Mouse (Mus musculus): ENCODE results near the gene Acvr1.
A peak's percentile ranks its signal among the peaks of the same experiment; 100 is the strongest.

Gene Acvr1

DNA sequence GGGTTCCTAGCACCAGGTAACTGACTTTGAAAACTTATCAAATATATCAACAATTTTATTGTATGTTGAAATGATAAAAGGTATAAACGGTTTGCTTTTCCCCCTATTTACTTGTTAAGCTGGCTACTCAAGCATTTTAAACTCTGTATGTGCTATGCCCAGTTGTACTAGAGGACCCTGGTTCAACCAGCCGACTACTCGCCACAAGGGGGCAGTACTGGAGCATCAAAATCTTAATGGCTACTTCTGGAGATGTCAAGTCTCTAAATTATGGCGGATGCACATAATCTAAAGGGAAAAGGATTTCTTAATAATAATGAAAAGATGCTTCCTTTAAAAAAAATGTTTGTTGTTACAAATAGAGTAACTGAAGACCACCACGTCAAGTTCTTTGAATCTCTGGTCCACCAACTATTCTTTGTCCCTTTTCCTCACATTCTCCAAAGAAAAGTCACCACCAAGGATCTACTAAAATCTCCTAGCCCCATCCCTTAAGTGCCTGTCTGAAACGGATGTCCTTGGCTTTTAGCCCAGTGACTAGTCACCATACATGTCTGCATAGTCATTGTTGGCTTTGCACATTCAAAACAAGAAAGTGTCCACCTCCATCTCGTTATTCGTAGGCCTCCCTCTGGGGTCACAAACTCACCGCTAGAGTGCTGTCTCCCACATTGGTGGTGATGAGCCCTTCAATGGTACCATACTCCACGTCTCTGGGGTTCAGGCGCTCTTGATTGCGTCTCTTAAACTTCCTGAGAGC is 89.8 kb downstream of the Acvr1 start:
- peak in 1 of 2 experiments; percentile 5 for DNase-seq

DNA sequence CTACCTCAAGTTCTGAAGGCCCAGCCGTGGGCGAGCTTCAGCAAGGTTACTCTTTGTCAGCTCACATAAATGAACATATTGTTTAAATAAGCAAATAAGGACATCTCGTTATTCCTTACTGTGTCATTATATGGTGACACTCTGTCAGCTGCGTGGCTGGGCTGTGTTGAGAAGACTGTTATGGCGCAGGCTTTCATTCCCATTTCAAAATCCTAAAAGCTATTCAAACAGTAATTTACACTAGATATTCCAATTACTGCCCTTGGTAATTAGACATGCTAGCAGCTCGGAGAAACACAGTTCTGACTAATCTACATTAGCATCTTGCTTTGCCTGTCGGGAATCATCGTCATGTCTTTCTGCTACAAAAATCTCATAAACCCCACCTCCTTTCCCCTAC is 91.4 kb downstream of the Acvr1 start:
- no peak for DNase-seq

DNA sequence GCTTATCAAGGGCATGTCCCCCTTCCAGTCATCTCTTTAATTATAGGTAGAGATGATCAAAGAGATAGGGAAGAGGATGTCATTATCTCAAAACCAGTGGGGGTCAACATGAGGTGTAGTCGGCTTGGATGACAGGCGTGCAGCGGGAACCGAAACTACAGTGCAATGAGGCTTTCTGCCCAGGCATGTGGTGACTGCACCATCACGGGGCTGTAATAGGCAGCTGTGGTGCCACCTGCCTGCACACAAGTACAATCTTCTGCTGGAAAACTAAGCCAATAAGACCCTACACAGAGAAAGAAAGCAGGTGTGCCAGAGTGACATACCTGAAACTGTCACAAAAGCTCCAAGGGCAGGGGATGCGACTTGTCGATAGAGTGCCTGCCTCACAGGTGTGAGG is 96.7 kb downstream of the Acvr1 start:
- DNase-seq, result no peak

DNA sequence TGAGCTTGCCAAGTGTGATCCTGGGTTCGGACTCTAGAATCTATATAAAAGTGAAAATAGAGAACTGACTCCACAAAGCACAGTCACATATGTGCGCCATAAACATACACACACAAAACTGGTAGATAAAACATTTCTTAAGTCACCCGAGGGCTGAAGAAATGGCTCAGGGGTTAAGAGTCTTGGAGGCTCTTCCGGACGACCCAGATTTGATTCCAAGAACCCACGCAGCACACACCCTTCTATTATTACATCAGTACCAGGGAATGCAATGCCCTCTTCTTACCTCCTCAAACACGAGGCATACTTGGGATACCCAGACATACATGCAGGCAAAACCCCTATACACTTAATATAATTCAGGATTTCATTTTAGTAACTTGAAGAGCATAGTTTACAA is 97.1 kb downstream of the Acvr1 start, which contains the start of gene Gm17409:
Gene Gm17409 (plus strand): TSS at position 301 of the 400 bp plus-strand sequence.
- DNase-seq, result no peak

DNA sequence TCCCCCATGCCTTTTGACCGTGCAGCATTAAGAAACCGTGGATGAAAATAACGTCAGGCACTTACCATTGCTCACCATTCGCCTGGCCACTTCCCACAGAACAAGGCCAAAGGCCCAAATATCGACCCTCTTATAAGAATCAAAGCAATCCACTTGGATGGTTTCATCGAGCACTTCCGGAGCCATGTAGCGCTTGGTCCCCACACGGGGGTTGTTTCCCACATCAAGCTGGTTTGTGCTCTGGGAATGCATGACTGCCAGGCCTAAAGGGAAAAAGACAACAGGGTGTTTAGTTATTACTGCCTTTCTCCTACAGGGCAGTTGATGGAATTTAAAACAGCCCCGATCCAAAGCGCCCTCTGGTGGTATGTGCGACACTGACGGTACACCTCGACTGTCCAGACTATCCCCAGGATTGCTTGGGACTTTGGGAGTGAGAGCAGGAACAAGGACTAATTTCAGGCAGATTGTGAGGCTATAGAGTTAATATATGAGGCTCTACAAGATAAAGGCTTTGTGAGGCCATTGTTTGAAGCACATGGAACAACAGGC is 108.1 kb downstream of the Acvr1 start:
- no peak for DNase-seq

DNA sequence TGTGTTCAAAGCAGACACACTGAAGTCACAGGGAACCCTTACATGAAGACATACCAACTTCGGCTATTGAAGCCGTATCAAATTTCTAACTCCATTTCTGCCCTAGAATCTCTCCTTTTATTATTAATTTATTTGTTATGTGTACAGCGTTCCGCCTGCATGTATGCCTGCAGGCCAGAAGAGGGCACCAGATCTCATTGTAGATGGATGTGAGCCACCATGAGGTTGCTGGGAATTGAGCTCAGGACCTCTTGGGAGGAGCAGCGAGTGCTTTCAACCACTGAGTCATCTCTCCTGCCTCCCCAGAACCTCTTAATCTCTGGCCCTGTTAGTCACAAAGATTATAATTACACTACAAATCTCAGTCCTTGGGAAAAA is 109.5 kb downstream of the Acvr1 start:
- DNase-seq, result no peak

DNA sequence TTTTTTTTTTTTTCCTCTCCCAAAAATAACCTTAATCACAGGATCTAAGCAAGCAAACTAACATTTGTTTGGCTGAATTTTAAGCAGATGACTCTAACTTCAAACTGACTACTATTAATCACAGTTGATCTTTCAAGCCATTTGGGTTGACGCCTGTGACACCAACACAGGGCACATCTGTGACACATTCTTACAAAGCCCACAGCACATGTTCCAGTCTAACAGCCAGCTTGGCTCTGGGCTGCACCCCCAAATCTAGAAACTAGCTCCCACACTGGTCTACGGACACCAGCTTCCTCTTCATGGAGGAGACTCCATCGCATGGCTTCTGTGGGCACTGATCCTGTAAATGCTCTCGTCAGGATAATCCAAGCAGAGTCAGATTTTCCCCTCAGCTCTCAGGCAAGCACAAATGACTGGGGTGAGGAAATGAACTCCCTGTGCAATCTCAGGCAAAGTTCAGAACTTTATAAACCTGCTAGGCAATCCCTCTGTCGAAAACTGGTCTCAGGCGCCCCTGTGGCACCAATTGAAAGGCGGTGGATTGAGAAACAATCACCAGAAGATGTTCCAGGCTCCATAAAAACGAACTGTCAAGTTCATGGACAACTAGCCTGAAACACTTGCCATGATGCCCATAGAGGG is 110.0 kb downstream of the Acvr1 start:
- no peak for DNase-seq

DNA sequence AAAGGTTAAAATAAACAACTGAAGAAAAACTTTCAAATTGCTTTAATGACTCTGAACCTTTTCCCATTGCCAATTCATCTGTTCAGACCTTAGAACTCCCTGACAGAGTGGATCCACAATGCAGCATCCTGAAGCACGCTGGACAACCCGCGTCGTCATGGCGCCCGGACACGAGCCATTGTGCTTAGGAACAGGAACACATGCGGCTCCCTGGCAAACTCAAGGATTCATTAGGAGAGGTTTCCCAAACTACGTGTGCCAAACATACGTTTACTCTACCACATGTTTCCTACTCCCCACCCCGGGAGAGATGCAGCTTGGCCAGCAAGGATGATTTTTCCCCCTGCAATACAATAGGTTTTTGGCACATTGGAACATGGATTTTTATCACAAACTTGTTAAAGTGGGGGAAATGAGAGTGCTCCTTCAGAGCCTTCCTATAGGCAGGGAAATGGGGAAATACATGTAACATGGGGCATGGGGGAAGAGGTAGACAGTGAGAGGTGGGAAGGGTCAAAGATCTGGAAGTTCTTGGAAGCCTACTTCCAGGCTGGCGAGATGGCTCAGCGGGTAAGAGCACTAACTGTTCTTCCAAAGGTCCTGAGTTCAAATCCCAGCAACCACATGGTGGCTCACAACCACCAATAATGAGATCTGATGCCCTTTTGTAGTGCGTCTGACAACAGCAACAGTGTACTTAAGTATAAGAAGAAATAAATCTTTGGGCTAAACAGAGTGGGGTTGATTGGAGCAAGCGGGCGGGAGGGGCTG is 112.7 kb downstream of the Acvr1 start:
- DNase-seq, result no peak

DNA sequence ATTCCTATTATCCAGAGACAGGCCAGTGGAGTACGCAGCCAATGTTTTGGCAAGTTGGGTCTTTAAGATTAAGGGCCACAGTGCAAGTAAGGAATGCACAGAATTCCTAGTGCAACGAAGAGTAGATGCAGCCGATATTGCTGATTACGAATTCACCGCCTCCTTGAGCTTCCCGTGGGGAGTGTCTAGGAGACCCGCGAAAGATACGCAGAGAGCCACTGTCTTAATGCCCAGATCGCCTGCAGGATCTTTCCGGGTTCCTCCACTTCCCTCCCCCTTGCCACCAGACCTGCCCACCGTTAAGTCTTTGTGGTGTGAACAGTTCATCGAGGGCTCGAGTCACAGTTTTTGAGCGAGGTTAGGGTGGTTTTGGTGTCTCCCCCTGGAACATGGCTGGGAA is 120.0 kb downstream of the Acvr1 start:
- no peak for DNase-seq

DNA sequence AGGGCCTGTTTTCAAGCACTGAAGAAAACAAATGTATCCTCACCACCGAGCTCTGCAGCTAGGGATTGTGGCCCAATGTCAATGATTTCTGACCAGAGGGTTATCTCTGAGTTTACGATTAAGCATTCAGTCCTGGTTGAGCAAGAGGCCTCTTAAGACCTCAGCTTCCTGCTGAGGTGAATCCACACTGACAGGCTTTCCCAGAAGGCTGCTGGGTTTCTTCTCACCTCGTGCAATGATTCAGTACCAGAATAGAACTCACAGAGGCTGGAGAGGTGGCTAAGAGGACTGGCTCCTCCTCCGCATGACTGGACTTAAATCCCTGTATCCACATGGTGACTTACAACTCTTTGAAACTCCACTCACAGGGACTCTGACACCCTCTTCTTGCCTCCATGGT is 123.8 kb downstream of the Acvr1 start:
- DNase-seq, result no peak

DNA sequence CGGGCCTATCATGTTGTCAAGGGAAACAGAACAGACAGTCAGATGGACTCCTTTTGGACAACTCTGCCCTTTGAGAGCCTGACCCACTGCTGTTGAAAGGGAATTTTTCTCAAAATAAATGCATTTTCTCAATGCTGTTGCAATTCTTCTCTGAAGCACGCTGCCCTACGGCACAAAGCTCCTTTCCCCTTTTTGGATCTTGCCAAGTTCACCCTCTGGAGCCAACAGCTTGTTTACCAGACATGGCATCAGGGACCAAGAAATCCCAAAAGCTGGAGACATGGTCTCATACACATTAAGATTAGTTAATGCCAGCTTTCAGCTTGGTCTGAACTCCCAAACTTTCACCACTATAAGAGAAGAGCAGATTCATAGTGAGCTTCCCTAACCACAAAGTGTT is 130.0 kb downstream of the Acvr1 start:
- DNase-seq, result no peak

DNA sequence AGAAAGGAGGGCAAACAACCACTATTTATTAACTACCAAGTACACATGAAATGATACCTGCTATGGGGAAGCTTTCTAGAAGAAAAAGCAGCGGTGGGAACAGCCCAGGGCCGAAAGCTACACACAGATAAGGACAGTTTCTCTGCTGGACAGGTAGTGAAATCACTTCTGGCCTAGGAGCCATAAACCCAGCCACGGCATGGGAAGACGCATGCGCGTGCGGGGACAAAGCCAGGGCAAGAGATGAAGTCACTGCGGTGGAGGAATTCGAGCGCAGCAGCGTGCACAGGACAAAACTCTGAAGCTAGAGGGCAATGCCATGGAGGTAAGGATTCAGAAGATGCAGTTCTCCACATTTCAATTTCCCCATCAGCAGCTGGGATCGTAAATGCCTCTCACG is 131.4 kb downstream of the Acvr1 start:
- DNase-seq, result no peak

DNA sequence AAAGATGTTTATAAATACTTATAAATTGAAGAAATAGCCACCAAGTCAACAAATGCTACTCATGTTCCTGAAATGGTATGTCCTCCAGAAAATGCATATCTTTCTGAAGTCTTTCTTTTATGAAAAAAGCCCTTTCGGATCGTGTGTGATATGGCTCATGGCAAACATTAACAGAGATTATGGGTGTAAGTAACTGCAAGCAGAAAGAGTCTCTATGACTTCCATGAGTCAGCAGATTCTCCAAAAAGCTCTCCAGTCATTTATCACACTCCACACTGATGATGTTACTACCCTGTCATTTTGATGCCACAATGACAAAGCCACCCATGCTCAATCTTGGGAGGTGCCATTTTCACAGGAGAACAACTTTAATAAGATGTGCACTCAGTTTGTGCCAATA is 132.5 kb downstream of the Acvr1 start:
- no peak for DNase-seq

DNA sequence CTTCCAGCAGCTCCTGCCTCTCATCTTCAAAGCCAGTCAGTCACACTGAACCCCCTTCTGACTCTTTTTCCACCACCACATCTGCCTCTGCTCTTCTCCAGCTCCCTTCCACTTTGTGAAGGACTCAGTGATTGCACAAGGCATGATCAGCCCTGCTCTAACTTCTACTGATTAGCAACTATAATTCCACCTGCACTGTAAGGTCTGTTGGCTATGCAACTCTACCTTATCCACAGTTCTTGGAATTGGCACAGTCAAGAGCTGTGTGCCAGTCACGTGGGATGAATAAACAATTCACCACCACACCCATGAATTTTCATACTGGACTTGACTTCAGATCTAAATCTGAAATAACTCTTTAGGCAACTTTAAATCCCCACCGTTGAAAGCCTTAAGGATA is 133.6 kb downstream of the Acvr1 start:
- no peak for DNase-seq

DNA sequence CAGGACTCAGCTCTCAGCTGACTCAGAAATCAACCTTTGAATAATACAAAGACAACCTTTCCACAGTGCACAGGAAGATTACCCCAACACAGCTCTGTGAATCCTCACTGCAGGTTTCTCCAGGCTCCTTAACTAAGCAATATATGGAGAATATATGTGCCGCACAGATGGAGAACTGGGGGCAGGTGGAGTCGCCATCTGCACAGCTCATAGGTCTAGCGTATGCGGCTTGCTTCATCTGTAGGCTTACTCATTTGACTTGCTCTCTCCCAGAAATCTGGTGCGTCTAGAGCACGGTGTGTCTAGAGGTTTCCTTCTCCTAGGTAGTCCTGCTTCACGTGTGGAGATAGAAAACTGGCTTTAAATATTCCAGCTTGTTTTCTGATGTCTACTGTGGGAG is 134.7 kb downstream of the Acvr1 start:
- no peak for DNase-seq

DNA sequence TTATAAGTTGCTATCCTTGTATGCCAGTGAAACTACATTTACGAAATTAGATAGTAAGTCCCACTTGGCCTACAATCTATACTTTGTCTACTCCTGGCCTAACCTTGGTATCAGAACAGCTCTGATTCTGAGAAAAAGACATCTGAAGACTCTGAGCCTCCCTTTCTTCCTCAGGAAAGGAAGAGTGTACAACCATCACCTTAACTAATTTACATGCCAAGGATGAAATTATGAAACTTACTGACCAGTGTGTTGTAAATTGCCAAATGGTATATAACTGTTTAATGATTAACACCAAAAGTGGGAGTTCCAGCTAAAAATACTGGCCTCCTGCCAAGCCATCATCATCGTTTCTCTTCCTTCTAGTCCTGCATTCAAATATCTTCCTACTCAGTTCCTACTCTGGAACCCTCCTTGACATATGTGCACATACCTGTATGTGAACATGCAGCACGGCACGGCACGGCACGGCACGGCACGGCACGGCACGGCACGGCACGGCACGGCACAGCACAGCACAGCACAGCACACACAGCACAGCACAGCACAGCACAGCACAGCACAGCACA is 141.4 kb downstream of the Acvr1 start:
- no peak for DNase-seq

DNA sequence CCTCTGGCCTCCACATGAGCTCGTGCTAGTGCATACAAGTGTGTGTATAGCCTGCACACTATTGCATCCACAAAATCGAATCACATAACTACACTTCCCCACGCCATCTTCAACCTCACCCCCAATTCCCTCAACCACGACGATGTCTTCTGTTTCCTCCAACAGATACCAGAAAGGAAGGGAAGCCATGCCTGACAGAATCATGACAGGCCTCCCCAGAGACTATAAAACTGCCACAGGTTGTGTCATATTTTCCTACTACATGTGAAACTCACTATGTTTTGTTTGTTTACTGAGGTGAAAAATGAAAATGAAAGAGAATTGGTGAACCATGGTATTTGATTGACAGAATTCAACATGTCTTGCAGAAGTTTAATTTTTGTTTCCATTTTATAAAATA is 143.6 kb downstream of the Acvr1 start:
- DNase-seq, result no peak

DNA sequence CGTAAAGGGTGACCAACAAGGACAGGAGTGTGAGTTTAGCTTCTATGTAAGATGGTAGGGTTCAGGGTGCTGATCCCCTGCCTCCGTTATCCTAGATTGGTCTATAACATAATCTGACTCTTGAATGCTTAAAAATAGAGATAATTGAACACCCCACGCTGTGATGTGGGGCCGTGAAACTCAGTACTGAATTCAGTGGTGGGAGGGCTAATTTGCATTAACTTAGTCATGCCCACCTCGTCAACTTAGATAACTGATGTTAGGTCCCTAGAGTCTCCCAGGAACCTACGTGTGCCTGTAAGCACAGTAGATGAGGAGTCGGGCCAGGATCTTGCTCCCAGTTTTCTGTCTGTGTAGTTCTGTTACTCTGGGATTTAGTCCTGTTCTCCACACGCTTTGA is 147.4 kb downstream of the Acvr1 start:
- DNase-seq, result no peak

DNA sequence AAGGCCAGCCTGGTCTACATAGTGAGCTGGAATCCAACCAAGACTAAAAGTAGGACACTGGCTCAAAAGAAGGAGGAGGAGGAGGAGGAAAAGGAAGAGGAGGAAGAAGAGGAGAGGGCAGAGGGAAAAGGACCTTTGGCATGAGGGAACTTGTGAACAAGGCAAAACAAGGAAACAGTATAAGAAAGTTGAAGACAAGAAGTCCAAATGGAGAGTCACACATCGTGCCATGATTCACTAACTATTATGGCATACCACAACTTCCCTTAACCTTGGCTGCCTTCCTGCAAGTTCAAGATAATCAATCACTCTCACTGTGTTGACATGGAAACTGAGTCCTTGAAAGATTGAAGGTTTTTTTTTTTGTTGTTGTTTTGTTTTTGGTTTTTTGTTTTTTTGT is 148.8 kb downstream of the Acvr1 start:
- DNase-seq, result no peak

DNA sequence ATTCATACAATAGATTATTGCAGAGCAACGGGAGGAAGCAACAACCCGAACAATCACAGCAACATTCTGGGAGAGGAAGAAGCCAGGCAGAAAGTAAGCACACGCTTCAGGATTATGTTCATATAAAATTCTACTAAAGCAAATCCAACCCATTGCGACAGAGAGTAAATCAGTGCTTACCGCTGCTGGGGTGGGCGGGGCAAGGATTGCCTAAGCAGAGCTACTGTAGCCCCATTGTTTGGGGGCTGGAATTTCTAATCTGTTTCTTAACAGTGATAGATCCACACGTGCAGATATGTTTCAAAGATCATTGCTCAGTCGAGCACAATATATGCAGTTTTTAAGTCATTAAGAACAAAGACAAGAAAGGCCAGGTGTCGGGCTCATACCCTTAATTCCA is 149.3 kb downstream of the Acvr1 start:
- DNase-seq, result no peak

DNA sequence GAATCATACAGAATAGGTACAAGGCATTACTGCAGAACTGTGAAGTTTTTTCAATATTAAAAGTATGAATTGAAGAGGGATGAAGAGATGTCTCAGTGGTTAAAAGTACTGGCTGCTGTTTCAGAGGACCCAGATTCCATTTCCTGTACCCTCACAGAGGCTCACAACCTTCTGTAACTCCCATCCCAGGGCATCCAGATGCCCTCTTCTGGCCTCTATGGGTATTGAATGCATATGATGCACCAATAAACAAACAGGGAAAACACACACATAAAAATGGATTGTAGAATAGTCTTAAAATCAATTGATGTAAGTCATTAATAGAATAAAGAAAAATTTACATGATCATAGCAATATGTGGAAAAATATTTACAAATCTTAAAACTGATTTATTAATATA is 151.9 kb downstream of the Acvr1 start:
- DNase-seq, result no peak

DNA sequence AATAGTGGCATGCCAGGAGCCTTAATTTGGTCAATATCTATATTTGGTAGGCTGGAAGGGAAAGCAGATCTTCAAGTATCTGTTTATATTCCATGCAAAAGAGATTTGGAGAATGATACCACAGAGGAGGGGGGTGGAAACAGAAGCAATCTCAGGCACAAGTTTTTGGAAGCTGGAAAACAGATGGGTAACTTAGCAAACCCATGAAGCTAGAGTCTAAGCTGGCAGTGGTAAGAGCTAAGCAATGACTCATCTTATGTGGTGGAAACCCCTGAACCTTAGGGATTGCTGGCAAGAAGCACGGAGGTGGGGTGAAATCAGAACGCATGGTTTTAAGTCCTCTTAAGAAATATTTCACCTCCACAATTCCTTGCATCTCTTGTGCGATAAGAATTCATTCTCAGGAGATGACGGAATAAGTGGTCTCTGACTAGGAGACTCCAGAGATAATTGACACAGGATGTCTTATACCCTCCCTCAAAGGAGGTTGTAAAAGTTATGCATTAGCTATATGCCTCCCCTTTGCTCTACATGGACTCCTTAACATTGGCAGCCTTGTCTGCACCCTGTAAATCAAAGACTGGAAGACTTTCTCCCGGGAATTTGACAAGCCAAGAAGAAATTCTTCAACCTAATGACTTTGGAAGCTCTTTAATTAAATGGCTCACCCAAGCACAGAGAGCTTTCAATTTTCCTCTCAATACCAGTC is 157.9 kb downstream of the Acvr1 start:
- DNase-seq, result no peak

DNA sequence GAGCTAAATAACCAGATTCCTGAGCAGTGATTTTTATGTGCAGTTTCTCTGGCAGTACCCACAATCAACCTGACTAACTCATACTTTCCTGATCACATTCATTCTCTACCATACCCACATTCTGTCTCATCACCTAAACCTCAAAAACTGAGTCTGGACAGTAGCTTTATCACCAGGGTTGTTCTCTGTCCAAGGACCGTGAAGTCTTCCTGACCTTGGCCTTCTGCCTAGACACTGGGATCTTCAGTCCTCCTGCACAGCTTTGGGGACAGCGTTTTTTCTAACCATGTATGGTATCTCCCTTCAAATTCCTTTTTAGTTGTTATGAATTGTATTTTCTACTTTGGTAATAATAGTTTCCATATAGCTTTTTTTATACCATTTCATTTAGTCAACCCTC is 163.5 kb downstream of the Acvr1 start:
- DNase-seq, result no peak

Data from thymus, adult 18-20 months (tissue).